Mouse (Mus musculus) embryonic fibroblast, embryonic 13.5 days (primary cell): ENCODE data around the gene Arhgap23.

Experiments used
- CTCF ChIP-seq: IDR thresholded peaks from 2 replicates; pipeline ENCODE4 v1.5.1; 2011; ENCODE audit warnings: mild to moderate bottlenecking, control low read depth, low read length, moderate library complexity, borderline replicate concordance; ENCODE audit not compliant: insufficient read depth
- POLR2A ChIP-seq: IDR thresholded peaks from 2 replicates; pipeline ENCODE4 v1.6.1; 2011; ENCODE audit warnings: low read depth, mild to moderate bottlenecking, control low read depth, low read length, moderate library complexity

DNA sequence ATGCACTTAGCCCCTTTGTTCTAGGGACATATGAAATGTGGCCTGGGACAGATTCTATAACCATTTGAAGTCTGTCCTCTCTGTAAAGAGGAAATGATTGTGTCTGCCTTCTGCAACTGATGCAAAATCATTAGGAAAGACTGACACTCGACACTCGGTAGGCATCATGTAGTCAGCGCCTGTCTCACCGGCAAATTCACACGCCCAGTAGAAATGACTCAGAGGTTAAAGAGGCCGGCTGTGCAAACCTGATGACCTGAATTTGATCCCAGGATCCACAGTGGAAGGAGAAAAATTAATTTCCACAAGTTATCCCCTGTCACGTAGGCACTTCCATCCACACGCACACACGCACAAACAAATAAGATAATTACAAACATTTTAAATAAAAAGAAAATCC is 109.0 kb downstream of the Arhgap23 start:
- TF ChIP-seq CTCF (no peak), POLR2A (no peak)
